Mouse (Mus musculus) gastrocnemius, adult 8-10 months (tissue): Measurements from ENCODE around the gene Tmc6. TPM values are rescaled to one million over a fixed set of nuclear protein-coding genes. Genes with fewer than 3 reads are reported as not detected.
A peak's percentile ranks its signal among the peaks of the same experiment; 100 is the strongest.

Experiments used
- DNase-seq, 2 experiments: peaks; one replicate each; pipeline ENCODE4 v3.0.0; 2022; ENCODE audit warnings: low spot score in 2 of 2
- total RNA-seq, 4 experiments: library from RNA; stranded (reverse); gene quantifications; 2 replicates each; pipeline ENCODE4 v1.2.4; 2022

Gene Tmc6
- 1 to 10 TPM; 2.4 to 6.4 (median 4.5) TPM for total RNA-seq

DNA sequence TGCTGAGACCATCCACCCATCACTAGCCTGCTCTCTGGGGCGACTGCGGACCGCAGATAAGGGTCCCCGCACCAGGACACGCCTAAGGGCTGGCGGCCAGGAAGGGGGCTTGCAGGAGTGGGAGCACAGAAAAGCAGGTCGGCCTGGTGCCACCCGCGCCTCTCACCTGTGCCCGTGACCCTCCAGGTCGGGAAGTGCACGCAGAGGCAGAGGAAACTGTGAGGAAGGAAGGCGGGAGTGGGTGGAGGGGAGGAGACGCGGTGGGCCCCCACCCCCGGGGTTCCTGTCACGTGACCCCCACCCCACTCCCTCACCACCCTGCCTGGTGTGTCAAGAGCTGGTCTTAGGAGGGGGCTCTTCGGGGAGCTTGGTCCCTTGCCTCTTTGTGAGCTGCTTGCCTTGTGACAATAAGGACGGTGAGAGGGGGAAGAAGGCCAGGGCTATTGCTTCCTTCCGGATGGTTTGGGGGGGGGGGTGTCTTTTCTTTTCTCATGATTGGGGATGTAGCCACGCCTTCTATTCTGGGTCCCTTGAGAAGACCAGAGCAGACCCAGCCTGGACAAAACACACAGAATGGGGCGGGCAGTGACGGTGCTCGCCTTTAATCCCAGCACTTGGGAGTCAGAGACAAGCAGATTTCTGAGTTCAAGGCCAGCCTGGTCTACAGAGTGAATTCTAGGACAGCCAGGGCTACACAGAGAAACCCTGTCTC lies at the start of gene Tmc6, which contains the start of gene Tmc8:
Tmc6 (minus strand) TSS at position 206 of the 712 bp plus-strand sequence.
Tmc8 (plus strand) TSS at position 84 of the 712 bp plus-strand sequence.
- no peak for DNase-seq

DNA sequence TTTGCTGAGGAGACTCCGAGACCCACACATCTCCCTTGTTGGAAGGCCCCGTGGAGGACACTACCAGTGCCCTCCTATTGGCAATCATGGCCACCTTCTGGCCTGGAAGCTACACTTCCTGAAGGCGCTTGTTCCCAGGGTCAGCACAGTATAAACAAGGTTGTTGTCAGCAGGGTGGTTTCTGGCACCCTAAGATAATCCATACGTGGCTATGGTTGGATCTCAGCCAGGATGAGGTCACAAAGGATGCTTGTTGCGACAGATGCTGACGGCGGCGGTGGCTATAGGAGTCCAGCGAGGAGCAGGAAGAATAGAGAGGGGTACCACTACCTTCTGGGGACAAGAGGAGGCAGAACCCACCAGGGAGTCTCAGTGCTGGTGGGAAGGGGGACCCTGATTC lies 48.4 kb upstream of the Tmc6 start:
- no peak for DNase-seq

GRCm38 (mm10) chr11:117829671-117830215 lies 47.7 kb upstream of the Tmc6 start:
- DNase-seq, result no peak

DNA sequence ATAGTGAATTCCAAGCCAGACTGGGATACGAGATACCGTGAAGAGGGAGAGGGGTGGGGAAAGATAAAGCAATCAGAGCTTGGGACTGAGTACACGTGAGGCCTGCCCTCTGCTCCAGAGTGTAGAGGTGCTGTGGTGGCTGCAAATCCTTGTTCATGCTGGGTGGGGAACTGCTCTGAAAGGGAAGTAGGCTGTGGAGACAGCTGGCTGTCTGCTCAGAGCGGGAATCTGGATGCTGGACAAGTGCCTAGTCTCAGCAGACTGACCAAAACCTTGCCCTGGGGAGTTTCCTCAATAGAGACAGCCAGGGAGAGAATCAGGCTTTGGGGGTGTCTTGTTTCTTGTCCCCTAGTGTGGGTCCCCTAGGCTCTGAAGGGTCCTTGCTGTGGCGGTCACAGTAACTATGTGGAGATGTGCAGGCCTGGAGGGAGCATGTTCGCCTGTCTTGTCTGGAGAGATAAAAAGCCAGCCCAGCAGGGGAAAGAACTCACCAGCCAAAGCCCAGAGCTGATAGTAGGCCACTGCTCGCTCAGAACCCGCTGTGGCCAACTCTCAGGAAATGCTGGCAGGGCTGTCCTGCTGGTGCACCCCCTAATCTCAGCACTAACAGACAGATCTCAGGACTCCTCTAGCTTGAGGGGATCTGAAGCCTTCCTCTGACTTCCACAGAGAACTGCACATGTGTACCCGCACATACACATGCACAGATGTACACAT lies 47.0 kb upstream of the Tmc6 start:
- no peak for DNase-seq

DNA sequence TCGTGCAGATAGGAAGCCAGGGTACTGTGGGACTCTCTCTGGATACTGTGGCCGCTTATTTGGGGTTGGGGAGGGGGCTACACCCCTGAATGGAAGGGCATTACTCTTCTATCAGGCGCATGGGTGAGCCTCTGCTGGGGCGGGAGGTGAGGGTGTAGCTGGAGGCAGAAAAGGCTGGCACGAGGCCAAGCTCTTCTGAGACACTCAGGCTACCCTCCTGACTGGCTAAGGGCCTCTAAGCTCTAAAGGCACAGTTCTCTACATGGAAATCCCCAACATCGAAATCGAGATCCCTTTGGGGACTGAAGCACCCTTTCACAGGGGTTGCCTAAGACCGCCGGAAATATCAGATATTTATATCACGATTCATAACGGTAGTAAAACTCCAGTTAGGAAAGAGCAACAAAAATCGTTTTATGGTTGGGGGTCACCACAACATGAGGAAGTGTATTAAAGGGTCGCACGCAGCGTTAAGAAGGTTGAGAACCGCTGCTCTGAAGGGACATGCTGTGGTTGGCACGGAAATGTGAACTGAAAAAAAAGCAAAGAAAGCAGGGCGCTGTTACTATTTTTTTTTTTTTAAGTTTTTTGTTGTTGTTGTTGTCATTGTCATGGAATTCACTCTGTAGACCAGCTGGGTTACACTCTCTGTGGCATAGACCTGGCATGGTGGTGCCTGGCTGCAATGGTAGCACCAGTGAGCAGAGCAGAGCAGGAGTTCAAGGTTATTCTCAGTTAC lies 46.3 kb upstream of the Tmc6 start:
- no peak for DNase-seq

GRCm38 (mm10) chr11:117827386-117827785 lies 45.4 kb upstream of the Tmc6 start:
- DNase-seq, result no peak

- no peak for DNase-seq
Observed at GRCm38 (mm10) chr11:117826916-117827315, 44.9 kb upstream of the Tmc6 start.

- DNase-seq, result no peak
Observed at GRCm38 (mm10) chr11:117826164-117826563, 44.2 kb upstream of the Tmc6 start.

GRCm38 (mm10) chr11:117825333-117826101 lies 43.5 kb upstream of the Tmc6 start, which contains the start of the genes Afmid and Tk1:
Afmid (plus strand) TSS chr11:117825924.
Tk1 (minus strand) TSS chr11:117826092.
- no peak for DNase-seq

- DNase-seq, result peak; percentile 70 to 72
Observed at GRCm38 (mm10) chr11:117824060-117824969, 42.3 kb upstream of the Tmc6 start.

DNA sequence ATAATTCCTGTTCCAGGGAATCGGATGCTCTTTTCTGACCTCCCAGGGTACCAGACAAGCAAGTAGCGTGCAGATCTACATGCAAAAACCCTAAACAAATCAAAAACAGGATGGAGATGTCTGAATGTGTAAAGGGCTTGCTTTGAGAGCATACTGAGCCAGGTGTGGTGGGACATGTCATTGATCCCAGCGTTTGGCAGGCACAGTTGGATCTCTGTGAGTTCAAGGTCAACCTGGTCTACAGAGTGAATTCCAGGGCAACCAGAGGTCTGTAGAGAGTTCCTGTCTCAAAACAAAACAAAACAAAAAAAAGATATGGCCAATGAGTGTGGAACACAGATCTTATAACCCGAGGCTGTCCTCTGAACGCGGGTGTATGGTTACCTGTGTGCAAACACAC lies 41.4 kb upstream of the Tmc6 start:
- no peak for DNase-seq

GRCm38 (mm10) chr11:117822728-117823241 lies 40.8 kb upstream of the Tmc6 start:
- no peak for DNase-seq

DNA sequence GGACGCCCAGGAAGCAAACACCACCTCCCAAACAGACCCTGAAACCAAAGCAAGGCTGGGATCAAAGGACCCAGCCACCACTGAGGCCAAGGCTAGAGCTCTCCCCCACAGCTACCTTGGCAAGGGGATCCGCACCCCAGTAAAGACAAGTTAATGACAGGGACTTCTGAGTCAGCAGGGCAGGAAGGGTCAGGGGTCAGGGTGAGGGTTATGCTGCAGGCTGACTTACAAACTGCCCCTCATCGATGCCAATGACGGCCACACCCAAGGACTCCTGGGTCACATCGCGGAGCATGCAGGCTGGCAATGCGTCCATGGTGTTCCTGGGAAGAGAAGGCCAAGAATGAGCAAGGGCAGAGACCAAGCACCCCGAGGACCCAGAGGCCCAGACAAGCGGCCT lies 39.9 kb upstream of the Tmc6 start:
- no peak for DNase-seq

DNA sequence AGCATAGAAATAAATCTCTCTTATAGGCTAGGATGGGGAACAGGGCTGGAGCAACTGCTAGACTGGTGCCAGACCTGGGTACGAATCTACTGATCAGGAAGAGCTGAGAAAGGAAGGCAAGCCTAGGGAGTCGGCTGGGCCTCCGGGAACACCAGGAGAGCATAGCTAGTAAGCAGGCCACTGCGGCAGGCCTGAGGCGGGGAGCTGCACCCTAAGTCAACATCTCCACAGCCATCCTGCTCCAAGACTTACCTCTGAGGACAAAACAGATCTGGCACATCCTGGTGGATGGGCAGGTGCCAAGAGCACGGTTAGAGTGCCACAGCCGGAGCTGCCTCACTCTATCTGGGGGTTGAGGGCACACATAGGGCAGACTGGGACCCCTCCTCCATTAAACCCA lies 38.2 kb upstream of the Tmc6 start:
- DNase-seq, result no peak

GRCm38 (mm10) chr11:117819095-117819494 lies 37.1 kb upstream of the Tmc6 start:
- peak; percentile 70 to 86 for DNase-seq

- no peak for DNase-seq
Observed at GRCm38 (mm10) chr11:117816389-117816996, 34.5 kb upstream of the Tmc6 start.

- peak in 1 of 2 experiments; percentile 54 for DNase-seq
Observed at GRCm38 (mm10) chr11:117815850-117816249, 33.9 kb upstream of the Tmc6 start.

DNA sequence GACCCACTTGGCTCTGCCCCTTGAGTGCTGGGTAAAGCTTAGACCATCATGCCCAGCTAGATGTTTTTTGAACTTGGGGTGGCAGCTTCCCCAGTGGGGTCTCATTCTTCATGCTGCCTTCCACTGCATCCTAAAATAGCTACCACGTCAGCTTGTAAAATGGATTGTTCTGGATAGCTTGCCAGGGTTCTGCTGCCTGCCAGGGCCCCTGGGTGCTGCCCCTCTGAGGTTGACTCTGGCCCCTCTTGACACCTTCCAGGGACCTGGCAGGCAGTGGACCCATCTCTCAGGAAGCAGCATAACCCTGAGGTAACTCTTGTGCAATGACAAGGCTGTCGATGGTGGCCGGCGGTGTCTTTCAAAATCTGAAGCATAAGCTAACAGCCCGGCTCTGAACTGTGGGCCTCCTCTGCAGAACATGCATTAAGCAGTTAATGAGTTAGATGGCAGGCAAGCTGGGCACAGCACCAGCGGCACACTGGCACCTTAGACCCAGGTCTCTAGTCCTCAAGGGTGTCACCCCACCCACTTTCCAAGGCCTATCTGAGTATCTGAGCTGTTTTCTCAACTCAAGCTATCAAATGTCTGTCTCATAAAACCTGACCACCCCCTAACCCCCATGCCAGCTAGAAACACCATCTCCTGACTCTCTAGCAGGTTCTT lies 32.8 kb upstream of the Tmc6 start:
- DNase-seq, result peak in 1 of 2 experiments; percentile 53

DNA sequence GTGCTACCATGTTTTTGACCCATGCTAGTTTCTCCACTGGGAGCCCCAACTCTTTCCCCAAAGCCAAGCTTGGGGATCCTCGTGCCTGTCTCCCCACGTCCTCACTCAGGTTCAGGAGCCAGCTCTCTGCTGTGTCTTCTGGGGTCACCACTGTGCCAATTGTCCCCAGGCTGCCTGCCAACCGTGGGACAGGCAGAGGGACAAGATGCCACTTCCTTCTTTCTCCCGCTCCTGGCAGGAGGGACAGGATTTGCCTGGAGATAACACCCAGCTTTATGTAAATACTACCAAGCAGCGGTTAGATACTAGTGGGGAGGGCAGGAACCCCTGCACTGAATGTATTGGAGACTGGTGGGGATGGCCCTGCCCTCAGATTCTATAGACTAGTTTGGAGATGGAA lies 31.9 kb upstream of the Tmc6 start:
- no peak for DNase-seq
